Mouse (Mus musculus): ENCODE measurements around the gene Grik4. TPM values are rescaled to one million over a fixed set of nuclear protein-coding genes. Genes with fewer than 3 reads are reported as not detected.
"Not testable (repeated sequence)": the region's sequence is repeated elsewhere in the genome, so short reads cannot be mapped to it uniquely, and the experiment has no call there.

Gene Grik4
- total RNA-seq, 4 experiments from 2014 or later, result not detected

DNA sequence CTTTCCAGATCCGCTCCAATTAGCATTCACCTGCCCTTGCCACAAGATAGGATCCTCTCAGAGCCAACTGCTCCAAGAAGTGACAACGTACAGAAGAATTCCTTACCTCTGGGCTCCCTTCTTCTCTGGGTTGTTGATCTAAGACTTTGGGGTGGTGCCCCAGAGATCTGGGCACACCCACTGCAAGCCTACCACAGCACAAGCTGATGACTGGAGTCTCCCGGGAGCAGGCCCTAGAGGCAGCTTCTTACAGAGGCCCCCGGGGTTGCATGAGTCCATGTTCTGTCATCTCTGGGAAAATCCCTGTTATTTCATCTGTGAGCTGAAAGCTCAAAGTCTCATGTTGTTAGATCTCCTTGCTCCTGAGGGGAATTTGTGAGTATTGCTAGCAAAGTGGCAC is 146.0 kb downstream of the Grik4 start:
- no peak for DNase-seq (ENCODE audit: low spot score)

GRCm38 (mm10) chr9:42797276-42797675 is 147.0 kb downstream of the Grik4 start:
- DNase-seq (ENCODE audit: low spot score), result no peak

- no peak for DNase-seq (ENCODE audit: low spot score)
Observed at GRCm38 (mm10) chr9:42795881-42796280, 148.4 kb downstream of the Grik4 start.

- DNase-seq (ENCODE audit: low spot score), result no peak
Observed at GRCm38 (mm10) chr9:42794006-42794405, 150.3 kb downstream of the Grik4 start.

- no peak for DNase-seq (ENCODE audit: low spot score)
Observed at GRCm38 (mm10) chr9:42793581-42793980, 150.7 kb downstream of the Grik4 start.

GRCm38 (mm10) chr9:42792381-42792780 is 151.9 kb downstream of the Grik4 start:
- no peak for DNase-seq (ENCODE audit: low spot score)

GRCm38 (mm10) chr9:42791779-42792178 is 152.5 kb downstream of the Grik4 start:
- no peak for DNase-seq (ENCODE audit: low spot score)

GRCm38 (mm10) chr9:42791346-42791745 is 152.9 kb downstream of the Grik4 start:
- DNase-seq (ENCODE audit: low spot score), result no peak

DNA sequence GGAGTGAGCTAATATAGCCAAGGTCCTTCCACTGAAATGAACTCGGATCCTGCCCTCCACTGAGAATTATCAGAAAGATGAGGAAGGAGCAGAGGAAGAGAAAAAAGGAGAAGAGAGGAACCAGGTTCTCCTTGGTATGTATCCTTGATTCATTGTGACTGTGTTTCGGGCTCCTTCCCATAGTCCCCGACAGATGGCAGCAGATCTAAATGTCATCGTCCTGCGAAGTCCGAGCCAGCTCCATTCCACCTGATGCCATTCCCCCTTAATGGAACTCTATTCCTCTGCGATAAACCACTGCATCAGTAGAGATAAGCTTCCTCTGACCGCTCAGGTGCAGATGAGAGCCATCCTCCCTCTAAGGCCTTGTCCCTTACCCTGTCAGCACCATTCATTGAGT is 155.8 kb downstream of the Grik4 start:
- peak; percentile 9 for DNase-seq (ENCODE audit: low spot score)

DNA sequence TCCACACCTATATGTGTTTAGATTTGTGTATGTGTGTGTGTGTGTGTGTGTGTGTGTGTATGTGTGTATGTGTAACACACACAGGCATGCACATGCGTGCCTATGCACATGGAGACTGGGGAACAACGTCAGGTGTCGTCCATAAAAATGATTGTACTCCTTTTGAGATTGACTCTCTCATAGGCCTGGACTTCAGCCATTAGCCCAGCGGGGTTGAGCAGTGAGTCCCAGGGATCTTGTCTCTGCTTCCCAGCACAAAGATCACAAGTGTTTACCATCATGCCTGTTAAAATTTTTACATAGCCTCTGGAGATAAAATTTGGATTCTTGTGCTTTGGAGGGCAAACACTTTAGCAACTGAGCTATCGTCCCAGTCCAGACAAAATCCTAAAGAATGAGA is 157.4 kb downstream of the Grik4 start:
- DNase-seq (ENCODE audit: low spot score), result no peak

- DNase-seq (ENCODE audit: low spot score), result no peak
Observed at GRCm38 (mm10) chr9:42786286-42786685, 158.0 kb downstream of the Grik4 start.

GRCm38 (mm10) chr9:42785173-42785830 is 159.0 kb downstream of the Grik4 start:
- DNase-seq (ENCODE audit: low spot score), result no peak

GRCm38 (mm10) chr9:42783248-42783903 is 160.9 kb downstream of the Grik4 start:
- DNase-seq (ENCODE audit: low spot score), result no peak

- DNase-seq (ENCODE audit: low spot score), result not testable (repeated sequence)
Observed at GRCm38 (mm10) chr9:42778471-42779263, 165.6 kb downstream of the Grik4 start.

DNA sequence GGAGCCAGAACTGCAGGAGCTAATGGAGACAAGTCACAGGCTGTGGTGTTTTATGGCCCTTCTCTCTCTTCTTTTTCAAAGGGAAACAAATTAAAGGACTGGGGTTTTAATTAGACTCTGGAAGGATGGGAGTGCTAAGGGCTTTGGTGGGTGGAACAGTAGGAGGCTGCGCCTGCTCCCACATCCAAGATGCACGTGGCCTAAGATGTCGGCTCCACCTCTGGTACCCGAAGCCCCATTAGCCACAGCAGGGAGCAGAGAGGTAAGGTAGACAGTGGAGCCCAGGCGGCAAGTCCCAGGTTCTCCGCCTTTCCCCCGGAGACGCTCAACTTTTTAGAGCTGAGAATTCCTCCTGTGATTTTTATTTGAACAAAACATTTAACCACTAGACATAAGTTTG is 166.4 kb downstream of the Grik4 start:
- no peak for DNase-seq (ENCODE audit: low spot score)

DNA sequence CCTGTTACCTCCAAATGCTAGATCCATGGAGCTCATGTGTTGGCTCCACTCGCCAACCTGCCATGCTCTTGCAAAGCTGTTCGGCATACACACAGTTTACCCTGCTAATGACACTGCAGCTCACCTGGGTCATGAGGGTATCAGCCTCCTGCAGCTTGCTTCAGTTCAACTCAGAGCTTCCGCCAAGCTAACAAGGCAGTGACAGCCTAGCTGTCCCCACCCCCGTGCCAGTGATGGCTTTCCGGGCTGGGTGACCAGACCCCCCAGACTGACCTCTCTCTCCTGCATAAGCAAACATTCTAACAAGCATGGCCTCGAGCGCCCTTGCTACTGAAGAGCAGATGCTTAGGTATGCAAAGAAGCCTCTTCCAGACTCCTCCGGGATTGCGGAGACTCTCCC is 167.5 kb downstream of the Grik4 start:
- DNase-seq (ENCODE audit: low spot score), result no peak

DNA sequence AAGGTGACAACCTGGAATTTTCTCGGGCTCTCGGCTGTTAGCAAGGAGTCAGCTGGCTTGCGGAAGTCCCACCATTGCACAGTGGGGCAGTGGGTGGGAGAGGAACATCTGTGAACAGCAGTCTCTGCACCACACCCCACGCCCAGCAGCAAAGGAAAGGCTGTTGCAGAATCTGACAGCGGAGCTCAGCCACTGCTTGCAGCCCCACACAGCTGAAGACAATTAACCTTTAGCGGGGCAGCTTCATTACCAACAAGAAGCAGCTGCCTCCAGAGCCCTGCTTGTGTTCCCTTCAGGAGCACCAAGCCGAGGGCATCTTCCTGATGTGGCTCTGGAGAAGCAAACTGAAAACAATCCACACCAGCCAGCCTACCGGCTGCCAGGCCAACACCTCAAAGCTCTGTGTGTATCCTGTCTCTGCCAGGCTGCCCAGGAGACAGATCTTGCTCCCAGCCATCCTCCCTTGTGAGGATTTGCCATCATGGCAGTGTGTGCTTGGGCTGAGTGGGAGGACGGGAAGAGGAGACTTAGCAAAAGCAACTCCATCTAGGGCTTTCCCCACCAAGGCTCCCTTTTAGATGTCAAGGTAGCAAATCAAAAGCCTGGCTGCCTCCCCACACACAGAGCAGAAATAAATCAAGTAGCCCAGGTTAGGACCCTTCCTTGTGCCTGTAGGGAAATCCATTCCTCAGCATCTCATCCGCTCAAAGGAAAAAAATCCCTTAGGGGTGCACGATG is 179.3 kb downstream of the Grik4 start:
- DNase-seq (ENCODE audit: low spot score), result no peak

GRCm38 (mm10) chr9:42758682-42759205 is 185.5 kb downstream of the Grik4 start:
- DNase-seq (ENCODE audit: low spot score), result no peak

DNA sequence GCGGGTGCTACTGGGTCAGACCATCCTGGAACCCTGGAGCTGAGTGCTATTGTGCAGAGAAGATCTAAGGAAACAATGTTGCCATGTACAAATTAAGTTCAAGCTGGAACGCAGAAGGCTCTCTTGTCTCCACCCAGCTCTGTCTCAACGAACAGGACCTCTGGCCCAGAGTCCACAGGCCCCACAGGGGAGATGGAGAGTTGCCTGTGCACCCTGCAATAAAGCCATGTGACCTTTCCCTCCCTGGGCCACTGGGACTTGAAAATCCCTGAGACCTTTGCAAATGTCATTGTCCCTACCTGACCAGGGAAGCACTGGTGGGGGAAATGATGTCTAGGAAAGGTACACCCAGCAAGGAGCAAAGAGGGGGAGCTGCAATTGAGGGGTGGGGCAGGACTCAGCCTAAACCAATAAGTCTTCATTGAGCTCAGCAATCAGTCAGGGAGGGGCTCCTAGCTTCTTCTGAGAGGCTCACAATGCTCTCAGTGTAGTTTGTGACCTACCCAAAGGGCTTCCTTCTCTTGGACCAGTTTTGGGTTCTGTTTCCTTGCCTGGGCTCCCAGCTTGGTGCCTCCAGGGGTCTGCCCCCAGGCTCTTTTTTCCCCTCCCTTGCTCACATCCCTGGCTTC is 187.2 kb downstream of the Grik4 start:
- no peak for DNase-seq (ENCODE audit: low spot score)

- no peak for DNase-seq (ENCODE audit: low spot score)
Observed at GRCm38 (mm10) chr9:42754699-42755098, 189.6 kb downstream of the Grik4 start.

DNA sequence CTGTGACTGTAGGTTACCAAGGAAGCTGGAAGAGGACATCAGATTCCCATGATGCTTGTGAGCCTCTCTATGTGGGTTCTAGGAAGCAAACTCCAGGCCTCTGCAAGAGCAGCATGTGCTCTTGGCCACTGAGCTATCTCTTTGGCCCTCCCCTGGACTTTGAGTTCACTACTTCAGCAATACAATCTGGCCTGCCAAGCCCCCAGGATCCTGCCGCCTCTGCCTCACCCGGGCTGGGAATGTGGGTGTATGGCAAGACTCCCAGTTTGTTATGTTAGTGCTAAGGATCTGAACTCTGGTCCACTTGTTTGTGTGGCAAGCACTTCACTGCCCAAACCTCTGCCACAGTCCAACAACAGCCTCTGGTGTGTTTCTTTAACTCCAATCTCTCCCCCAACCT is 193.1 kb downstream of the Grik4 start:
- DNase-seq (ENCODE audit: low spot score), result no peak

All from heart, adult 8-10 months (tissue).